Mouse (Mus musculus): ENCODE measurements around the gene Cfap54.

Cfap54 gene

DNA sequence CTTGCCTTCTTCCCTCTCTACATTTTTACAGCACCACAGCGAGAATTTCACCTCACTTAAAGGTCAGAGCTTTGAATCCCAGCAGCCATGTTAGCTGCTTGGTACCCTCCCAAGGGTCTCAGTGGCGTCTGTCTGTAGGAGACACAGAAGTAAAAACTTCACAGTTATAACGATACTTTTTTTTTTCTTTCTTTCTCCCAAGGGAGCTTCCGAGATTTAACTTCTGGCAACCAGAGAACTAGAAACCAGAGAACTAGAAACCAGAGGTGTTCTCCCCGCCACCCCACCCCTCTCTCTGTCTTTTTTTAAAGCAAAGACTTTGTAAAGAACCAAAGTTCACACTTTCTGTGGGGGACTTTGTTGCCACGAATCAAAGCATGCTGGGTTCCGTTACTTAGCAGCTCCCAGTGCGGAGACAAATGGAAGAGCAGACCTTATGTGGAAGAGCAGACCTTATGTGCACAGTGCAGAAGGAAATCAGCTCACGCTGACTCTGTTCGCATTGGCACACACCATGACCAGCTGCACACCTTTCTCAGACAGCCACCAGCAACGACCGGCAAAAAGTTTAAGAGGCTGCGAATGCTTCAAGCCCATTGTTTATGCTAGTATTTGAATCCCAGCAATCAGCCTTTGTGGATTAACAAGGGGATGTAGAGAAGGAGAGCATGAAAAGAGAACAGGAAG lies 292.9 kb downstream of the Cfap54 start:
- DNase-seq (ENCODE audit: low spot score in 2 of 2) = no peak

DNA sequence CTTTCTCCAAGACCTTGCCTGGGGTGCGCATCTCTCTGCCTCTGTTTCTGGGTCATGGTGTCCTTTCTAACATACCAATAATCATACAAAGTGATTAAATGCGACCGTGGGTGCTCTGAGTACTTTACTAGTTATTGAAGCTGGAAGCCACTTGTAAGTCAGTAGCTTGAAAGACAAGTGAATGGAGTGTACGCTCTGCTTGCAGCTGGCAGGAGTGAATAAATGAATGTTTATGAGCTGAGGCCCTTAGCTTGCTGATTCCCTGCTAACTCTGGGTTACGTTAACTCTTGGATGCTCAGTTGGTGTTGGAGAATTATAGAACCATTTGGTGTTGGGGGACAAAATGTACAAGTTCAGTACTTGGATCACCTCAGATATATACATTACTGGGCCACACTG lies 298.7 kb downstream of the Cfap54 start:
- DNase-seq (ENCODE audit: low spot score in 2 of 2) = no peak

DNA sequence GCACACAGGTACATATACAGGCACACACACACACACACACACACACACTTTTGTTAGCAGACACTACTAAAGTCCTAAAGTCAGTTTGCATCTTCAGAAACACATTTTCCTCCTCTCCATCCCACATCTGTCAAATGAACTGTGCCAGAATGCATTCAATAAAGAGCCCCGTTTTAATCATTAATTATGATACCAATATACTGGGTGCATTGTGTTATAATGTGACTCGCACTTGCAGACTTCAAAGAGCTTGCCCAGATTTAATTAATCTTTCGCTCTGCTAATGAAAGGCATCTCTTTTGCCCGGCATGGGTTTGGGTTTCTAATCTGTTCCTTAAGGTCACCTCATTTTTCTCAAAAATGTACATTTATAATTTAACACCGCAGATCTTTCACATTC lies 327.1 kb downstream of the Cfap54 start:
- DNase-seq (ENCODE audit: low spot score in 2 of 2) = no peak

DNA sequence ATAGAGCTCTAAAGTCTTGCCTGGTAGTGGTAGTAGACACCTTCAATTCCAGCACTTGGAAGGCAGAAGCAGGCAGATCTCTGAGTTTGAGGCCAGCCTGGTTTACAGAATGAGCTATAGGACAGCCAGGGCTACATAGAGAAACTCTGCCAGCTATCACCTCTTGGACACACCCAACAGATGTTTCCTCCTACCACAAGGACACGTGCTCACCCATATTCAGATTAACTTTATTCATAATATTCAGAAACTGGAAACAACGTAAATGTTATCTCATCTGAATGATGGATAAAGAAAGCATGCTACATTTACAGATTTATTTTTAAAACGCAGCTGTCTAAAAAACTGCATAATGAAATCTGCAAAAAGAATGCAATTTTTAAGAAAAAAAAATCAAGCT lies 351.1 kb downstream of the Cfap54 start:
- no peak for DNase-seq (ENCODE audit: low spot score in 2 of 2)

DNA sequence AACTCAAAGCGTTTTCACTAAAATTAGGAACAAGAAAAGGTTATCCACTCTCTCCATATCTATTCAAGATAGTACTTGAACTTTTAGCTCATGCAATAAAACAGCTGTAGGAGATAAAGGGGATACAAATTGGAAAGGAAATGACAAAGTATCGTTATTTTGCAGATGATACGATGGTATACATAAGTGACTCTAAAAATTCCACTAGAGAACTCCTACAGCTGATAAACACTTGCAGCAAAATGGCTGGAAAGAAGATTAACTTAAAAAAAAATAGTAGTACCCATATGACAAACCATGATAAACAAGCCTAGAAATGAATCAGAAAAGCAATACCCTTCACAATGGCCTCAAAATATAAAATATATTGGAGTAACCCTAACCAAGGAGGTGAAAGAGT lies 352.7 kb downstream of the Cfap54 start:
- no peak for DNase-seq (ENCODE audit: low spot score in 2 of 2)

Measured in frontal cortex, postnatal 14 days (tissue).